Mouse (Mus musculus) heart, adult 8-10 months (tissue): ENCODE measurements around the gene Abhd2. TPM values are rescaled to one million over a fixed set of nuclear protein-coding genes. Genes with fewer than 3 reads are reported as not detected.

Experiments used
- DNase-seq: peaks from one replicate; pipeline ENCODE4 v3.0.0; 2022; ENCODE audit warnings: low spot score
- total RNA-seq, 4 experiments: library from RNA; stranded (reverse); gene quantifications; 2 replicates each; pipeline ENCODE4 v1.2.4; 2022

Abhd2 gene
- total RNA-seq, result 10 to 100 TPM; 25.5 to 43.7 (median 29.9) TPM

DNA sequence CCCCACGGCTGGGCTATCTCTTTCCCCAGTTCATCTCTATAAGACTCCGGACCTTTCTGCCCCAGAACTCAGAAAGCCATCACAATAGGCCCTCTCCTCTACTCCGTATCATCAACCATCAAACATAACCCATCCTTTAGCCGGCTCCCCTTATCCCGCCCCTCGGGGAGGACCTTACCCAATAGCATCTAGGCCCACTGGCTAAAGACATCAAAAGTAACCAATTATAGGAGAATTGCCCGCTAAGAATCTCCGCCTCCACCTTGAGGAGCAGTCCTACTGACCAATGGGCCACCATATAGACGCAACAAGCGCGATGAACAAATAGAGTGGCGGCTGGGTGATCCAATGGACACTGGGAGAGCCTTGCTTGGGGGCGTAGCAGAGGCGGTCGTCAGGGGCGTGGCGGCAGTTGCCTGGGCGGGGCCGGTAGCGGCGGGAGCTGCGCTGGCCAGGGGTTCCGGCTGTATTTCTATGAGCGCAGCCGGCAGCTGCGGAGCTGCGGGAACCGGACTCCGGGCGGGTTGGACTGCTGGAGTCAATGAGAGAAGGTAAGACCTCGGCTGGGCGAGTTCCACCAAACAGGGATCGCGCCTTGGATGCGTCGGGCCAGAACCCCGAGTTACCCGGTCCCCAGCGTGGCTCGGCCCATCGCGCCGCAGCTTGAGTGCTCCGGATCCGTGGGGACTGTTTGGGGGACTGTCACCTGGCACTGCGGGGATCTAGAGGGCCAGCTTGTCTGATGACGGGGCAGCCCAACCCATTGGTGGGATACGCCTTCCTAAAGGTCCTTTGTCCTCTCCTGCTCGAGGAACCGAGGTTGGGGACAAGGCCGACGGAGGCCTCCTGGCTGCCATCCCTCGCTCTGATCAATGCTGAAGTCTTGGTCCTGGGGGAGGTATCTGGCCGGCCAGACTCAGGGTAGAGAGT is at the start of gene Abhd2:
Gene Abhd2 (plus strand): TSS at position 411 of the 930 bp plus-strand sequence.
- DNase-seq, result peak; percentile 100

GRCm38 (mm10) chr7:79225477-79225876 is 47.5 kb upstream of the Abhd2 start:
- no peak for DNase-seq

DNA sequence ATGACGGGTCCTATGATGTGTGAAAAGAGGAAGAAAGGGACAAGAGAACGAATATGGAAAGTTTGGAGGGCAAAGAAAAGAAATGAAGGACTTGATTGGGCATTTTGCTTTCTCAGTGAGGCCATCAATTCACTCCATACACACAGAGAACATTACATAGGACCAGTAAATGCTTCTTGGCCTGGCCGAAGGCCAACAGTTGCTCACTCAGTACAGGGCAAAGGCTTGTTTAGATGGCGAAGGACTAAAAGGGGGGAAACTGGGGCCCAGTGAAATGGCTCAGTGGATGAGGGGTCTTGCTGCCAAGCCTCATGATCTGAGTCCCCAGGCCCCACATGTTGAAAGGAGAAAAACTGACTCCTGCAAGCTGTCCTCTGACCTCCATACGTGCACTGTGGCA is 46.8 kb upstream of the Abhd2 start:
- DNase-seq, result no peak

- DNase-seq, result no peak
Measured at GRCm38 (mm10) chr7:79226834-79227486, 46.0 kb upstream of the Abhd2 start.

DNA sequence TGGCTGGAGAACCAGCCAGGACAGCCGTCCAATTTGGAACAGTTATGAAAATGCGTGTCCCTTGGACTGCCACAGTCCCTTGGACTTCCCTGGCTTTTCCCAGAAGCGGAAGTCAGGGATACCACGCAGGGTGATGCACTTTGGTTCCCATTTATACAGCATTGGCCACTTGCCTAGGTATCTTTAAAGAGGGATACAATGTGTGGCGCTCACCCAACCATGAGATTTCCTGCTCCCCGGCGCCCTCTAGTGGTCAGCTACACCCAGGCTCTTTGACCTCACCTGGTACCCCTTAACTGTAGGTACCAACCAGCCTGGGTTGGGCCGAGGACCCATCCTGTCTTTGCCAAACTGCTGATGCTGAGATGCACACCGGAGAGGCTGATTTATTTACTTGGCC is 44.5 kb upstream of the Abhd2 start:
- peak; percentile 88 for DNase-seq

DNA sequence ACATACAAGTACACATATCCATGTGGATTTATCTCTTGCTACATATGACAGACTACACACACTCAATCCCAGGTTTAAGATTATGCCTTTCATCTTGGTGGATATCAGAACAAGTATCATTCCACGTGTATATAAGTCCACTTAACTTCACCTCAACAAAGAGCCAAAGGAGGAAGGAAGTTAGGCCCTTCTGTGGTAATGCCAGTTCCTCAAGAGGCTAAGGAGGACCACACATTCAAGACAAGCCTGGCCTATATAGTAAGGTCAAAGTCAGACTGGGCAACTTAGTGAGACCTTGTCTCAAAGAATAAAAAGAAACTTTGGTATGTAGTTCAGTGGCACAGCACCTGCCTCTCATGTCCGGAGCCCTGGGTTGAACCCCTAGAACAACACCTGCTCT is 41.4 kb upstream of the Abhd2 start:
- no peak for DNase-seq

GRCm38 (mm10) chr7:79232048-79232447 is 41.0 kb upstream of the Abhd2 start:
- no peak for DNase-seq

DNA sequence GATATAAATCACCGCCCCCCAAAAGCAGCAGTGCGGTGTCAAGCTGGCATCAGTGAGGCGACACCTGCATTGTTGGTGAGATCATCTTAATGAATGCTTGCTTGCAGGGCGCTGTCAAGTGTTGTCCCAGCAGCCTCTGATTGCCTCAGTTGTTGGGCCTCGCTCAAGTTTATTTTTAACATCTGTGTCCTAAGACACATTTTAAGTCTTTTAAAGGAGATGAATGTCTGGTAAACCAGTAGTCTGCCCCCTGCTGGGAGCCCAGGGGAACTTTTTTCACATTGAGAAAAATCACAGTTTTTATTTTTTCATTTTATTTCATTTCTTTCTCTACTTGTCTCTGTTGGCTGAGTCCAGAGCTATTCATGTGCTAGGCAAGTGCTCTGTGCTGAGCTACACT is 34.3 kb upstream of the Abhd2 start:
- no peak for DNase-seq

GRCm38 (mm10) chr7:79241931-79242625 is 30.9 kb upstream of the Abhd2 start:
- DNase-seq, result no peak

DNA sequence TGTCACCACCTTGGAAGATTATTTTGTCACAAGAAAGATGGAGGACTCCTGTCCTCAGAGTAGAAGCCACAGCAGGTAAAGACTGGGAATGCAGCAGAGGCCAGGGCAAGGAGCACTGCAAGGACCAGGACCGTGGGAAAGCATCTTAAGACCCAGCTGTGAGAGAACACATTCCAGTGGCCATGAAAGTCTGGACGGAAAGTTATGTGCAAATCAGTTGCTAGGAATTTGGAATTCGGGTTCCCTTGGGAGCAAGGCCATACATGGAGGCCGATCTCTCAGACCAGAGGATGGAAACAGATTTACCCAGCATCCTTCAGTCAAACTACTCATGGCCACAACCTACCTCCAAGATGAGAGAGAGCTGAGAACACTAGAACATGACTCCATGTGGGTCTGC is 29.8 kb upstream of the Abhd2 start:
- DNase-seq, result peak; percentile 13

- DNase-seq, result peak; percentile 56
Measured at GRCm38 (mm10) chr7:79246039-79246670, 26.8 kb upstream of the Abhd2 start.

DNA sequence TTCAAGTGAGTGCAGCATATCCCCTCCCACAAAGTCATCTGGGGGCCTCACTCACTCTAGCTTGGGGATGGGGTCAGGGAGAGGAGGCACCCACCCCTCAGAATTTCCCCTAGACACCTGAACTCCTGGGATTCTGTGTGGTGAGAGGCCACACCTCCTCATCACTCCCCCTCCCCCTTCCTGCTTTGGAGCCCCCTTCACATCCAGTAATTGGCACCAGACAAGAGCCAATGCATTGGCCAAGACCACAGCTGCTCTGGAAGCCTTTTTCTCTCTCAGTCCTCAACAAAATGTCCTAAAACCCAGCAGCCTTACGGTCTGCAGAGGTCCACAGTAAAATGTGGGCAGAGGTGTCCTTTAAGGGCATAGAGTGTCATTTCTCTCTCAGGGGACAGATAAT is 25.6 kb upstream of the Abhd2 start:
- DNase-seq, result no peak

DNA sequence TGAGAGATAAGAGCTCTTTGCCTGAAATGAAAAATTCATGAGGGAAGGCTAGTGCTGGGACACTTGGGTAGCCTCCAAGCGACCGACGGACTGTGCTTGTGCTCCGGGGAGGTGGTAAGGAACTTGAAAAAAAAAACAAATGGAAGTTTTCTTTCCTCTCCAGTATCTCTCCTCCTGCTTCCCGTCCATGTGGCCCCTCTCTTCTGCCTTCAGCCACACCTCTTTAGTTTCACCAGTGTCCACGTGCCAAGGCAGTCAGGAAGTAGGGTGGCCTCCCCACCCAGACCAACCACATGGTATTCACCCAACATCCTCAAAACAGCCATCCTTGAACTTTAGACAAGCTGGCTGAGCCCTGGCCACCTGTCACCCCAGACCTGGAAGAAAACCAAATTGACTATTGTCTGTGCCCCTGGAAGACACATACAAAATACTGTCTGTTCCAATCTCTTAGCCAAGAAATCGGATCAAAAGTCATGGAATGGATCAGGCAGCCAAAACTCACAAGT is 25.1 kb upstream of the Abhd2 start:
- peak; percentile 29 for DNase-seq

DNA sequence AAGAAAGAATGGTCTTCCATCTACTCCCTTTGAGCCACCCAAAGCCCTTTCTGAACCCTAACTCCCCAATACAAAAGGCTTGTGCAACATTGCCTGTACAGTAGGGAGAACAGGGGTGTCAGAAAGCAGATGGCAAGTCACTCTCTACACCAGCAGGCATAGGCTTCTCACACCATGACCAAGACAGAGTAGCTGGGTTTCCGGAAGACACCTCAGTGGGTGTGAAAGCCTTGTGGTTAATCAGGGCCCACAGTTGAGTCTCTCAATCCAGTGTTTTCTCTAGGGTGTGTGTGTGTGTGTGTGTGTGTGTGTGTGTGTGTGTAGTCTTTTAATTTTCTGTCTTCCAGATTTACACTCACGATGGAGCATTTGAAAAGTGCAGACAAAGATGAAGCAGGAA is 23.4 kb upstream of the Abhd2 start:
- DNase-seq, result no peak

GRCm38 (mm10) chr7:79254248-79254888 is 18.6 kb upstream of the Abhd2 start:
- DNase-seq, result peak; percentile 63

- DNase-seq, result no peak
Measured at GRCm38 (mm10) chr7:79255350-79255749, 17.6 kb upstream of the Abhd2 start.

DNA sequence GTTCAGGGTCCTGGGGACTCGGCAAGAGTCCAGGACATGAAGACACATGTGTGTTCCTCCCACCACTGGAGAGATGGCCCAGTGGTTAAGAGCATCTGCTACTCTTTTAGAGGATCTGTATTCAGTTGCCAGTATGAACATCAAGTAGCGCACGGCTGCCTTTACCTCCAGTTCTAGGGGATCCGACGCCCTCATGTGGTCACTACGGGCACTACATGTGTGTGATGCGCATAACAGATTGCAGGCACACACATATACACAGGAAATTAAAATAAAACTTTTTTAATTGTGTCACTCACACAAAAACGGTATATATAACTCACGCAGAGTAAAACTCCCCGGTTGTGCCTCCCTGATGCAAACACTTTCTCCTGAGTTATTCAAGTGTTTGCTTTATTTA is 17.2 kb upstream of the Abhd2 start:
- DNase-seq, result no peak

- DNase-seq, result no peak
Measured at GRCm38 (mm10) chr7:79256716-79257115, 16.3 kb upstream of the Abhd2 start.

DNA sequence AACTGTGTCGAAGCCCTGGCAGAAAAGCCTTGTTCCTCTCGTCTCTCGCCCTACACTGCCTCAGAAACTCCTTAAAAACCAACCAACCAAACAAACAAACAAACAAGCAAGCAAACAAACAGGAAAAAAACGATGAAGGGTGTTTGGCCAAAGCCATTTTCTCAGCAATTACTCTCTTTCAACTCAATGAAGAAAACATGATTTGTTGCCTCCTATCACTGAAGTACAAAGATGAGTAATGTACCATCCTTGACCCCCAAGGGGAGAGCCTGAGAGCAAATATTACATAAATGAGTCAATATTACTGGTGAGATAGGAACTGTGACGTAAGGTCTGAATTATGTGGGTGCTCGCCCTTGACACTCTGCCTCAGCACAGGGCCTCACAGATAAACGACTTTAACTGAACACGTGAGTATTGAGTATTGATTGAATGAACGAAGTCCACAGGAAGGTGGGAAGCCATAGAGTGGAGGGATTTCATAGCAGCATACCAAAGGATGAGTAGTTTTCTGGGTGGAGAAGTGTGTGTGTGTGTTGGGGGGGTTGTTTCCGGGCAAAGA is 13.9 kb upstream of the Abhd2 start:
- no peak for DNase-seq

DNA sequence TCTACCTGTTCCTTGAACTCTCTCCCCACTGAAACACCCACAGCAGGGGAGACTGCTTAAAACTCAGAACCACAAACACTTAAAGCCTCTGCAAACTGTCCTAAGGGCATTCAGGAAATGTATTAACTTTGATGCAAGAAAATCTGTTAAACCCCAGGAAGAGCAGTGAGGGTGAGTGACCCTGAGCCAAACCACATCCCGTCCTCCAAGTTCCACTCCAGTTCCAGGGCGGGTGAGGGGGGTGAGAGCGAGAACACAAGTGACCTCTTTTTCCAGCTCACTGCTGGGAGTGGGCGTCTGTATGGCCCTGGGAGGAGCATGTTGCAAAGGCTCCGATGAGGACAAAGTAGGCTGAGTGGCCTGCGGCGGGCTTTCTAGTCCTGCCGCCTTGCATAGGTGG is 10.5 kb upstream of the Abhd2 start:
- no peak for DNase-seq

- DNase-seq, result no peak
Measured at GRCm38 (mm10) chr7:79263776-79264175, 9.2 kb upstream of the Abhd2 start.
